Mouse (Mus musculus) spleen, adult 2 months (tissue): ENCODE measurements around the gene Efna3. TPM values are rescaled to one million over a fixed set of nuclear protein-coding genes. Genes with fewer than 3 reads are reported as not detected.

ENCODE experiments used
- DNase-seq, 2 experiments: peaks; one replicate each; pipeline versions ENCODE4 v3.0.0 to v3.0.0-alpha.2; 2012 to 2021; ENCODE audit warnings: low spot score in 2 of 2, low read depth in 1 of 2
- H3K27ac ChIP-seq: fragments of 200-500 bp; 2 replicates; pipeline ENCODE4 v1.5.1; 2012; ENCODE audit warnings: low read length, inconsistent platforms; ENCODE audit not compliant: insufficient read depth
- H3K27me3 ChIP-seq: fragments of 200-500 bp; 2 replicates; pipeline ENCODE4 v1.6.1; 2012; ENCODE audit warnings: mild to moderate bottlenecking, moderate library complexity, low read length, inconsistent platforms; ENCODE audit not compliant: control insufficient read depth, insufficient read depth
- H3K36me3 ChIP-seq: fragments of 200-500 bp; 2 replicates; pipeline ENCODE4 v1.6.1; 2012; ENCODE audit warnings: mild to moderate bottlenecking, low read length, inconsistent platforms; ENCODE audit not compliant: control insufficient read depth, insufficient read depth
- H3K4me1 ChIP-seq: fragments of 200-500 bp; 2 replicates; pipeline ENCODE4 v1.6.1; 2011; ENCODE audit warnings: inconsistent platforms; ENCODE audit not compliant: control insufficient read depth, insufficient read depth, insufficient read length
- H3K4me3 ChIP-seq: fragments of 200-500 bp; 2 replicates; pipeline ENCODE4 v1.5.1; 2011; ENCODE audit warnings: mild to moderate bottlenecking, inconsistent platforms; ENCODE audit not compliant: insufficient read depth, insufficient read length; ENCODE audit errors: extremely low read depth
- CTCF ChIP-seq: fragments of 200-500 bp; IDR thresholded peaks from 2 replicates; pipeline ENCODE4 v1.5.1; 2011; ENCODE audit warnings: mild to moderate bottlenecking, inconsistent platforms; ENCODE audit not compliant: insufficient read depth, insufficient read length, insufficient replicate concordance; ENCODE audit errors: extremely low read depth
- POLR2A ChIP-seq: fragments of 200-500 bp; IDR thresholded peaks from 2 replicates; pipeline ENCODE4 v1.6.1; 2011; ENCODE audit warnings: low read depth, low read length, inconsistent platforms
- WGBS: fragments of 180-500 bp; shearing (Covaris S2); methylation state at CpG from one replicate; pipeline ENCODE4 v1.1.7; 2018; 5-methylcytosine and 5-hydroxymethylcytosine counted together
- polyA plus RNA-seq: library from polyadenylated mRNA; depleted of rRNA; stranded (reverse); fragments of >200 nt; gene quantifications from 2 replicates; pipeline ENCODE4 v1.2.3, GENCODE M21; 2012

Gene Efna3
- polyA plus RNA-seq, 1 experiment: not detected

- Histone ChIP-seq H3K4me3 (peak overlapping the region; percentile 24; the same call in 1 of the 2 replicates), H3K4me1 (peaks cover 22% of the 10 kb centered on the region), H3K27me3 (peaks cover 38% of the 10 kb centered on the region), H3K27ac (no peak overlapping the region), H3K36me3 (no peaks in the 10 kb centered on the region)
- TF ChIP-seq CTCF (no peak), POLR2A (no peak)
- no peak for DNase-seq
- 4% methylated on average over 14 of the region's 14 CpGs for WGBS
Measured at GRCm38 (mm10) chr3:89322131-89322500, 649 bp downstream of the Efna3 start.

GRCm38 (mm10) chr3:89321183-89322130 lies 1.3 kb downstream of the Efna3 start:
- peak overlapping the region; percentile 17; the same call in 1 of the 2 replicates for H3K4me3 ChIP-seq
- no peaks in the 10 kb centered on the region for H3K36me3 ChIP-seq
- peaks cover 22% of the 10 kb centered on the region for H3K4me1 ChIP-seq
- H3K27me3 ChIP-seq: peaks cover 38% of the 10 kb centered on the region
- no peak for DNase-seq
- TF ChIP-seq CTCF (no peak), POLR2A (no peak)
- no peak overlapping the region for H3K27ac ChIP-seq
- 2% methylated on average over 66 of the region's 66 CpGs for WGBS

DNA sequence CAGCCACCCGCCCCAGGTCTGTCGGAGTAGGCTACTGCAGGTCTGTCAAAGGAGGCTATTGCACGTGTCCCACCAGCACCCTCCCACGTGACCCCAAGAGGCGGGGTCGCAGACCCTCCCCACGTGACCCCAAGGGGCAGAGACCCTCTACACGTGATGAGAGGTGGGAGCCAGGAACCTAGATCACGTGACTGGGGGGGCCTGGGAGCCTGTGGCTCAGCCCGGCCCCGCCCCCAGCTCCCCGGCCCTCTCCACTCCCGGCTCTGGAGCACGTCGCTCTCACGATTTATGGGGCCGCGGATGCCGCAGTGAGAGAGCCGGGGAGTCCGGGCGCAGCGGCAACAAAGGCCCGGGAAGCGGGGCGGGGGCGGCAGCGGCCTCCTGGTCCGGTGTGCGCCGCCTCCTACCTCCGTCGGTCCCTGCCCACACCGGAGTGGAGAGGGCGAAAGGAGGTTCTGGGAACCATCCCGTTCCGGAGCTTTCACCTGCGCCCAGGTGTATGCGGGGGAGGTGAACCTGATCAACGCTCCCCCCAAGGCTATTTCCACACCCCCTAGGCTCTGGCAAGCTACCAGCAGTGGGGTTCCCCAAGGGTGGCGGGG lies 2.1 kb downstream of the Efna3 start:
- WGBS: 2% methylated on average over 41 of the region's 41 CpGs
- peaks cover 22% of the 10 kb centered on the region for H3K4me1 ChIP-seq
- H3K36me3 ChIP-seq: no peaks in the 10 kb centered on the region
- no peak for DNase-seq
- no peak overlapping the region for H3K4me3 ChIP-seq
- no peak for TF ChIP-seq POLR2A
- peaks cover 39% of the 10 kb centered on the region for H3K27me3 ChIP-seq
- no peak overlapping the region for H3K27ac ChIP-seq

DNA sequence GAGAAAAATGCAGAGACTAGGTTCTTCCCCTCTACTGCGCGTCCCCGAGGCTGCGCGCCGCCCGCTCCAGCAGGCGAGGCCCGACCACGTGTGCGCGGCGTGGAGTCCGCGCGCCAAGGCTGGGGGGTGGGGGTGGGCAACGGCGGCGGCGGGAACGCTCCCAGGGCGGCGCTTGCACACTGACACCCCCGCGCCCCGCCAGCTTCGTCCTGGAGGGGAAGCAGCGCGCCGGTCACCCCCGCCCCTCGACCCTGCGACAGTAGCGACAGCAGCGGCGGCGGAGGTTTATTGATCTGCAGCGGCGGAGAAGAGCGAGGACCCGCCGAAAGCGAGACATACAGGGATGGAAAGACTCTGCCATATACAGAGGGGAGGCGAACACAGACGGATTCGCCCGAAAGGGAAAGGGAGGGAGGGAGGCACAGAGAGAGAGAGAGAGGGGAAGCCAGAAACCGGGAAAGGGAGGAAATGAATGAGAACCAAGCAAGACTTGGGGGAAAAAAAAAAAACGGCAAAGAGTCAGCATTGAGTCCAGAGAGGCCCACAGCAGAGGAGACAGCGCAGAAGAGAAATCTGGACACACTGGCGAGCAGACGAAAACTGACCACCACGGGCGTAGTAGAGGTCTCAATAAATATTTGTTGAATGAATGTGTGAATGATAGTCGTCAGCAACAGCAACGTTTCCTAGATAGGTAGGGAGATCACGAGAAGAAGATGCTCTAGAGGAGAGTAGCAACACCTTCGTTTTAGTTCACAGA lies 3.0 kb downstream of the Efna3 start:
- Histone ChIP-seq H3K36me3 (no peaks in the 10 kb centered on the region), H3K4me3 (no peak overlapping the region), H3K27me3 (peaks cover 39% of the 10 kb centered on the region), H3K4me1 (peaks cover 27% of the 10 kb centered on the region), H3K27ac (no peak overlapping the region)
- no peak for TF ChIP-seq POLR2A
- no peak for DNase-seq
- WGBS: 5% methylated on average over 58 of the region's 58 CpGs

DNA sequence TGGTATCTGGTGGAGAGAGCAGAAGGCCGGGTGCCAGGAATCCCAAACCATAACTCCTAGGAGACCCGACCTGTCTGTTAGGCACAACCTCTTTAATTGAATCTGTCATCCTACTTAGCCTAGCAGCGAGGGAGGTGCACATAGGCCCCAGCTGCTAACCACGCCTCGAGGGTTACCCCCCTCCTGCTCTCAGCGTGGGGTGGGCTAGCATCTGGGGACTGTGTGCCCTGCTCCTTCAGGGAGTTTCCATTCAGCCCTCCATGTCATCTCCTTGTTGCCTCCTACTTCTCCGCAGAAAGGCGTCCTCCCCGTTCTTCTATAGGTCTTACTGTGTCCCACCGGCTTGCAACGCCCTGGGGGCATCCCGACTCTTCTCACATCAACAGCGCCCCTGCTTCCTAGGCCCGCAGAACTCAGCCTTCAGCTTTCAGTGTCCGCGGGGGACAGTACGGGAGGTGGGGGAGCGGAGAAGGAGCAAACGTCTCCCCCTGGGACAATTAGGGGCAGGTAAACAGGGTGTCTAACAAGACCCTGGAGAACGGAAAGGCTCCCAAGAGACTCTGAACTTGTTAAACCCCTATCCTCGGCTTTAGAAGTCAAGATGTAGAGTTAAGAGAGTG lies 3.7 kb downstream of the Efna3 start:
- Histone ChIP-seq H3K27me3 (peaks cover 37% of the 10 kb centered on the region), H3K36me3 (no peaks in the 10 kb centered on the region), H3K27ac (no peak overlapping the region), H3K4me3 (no peak overlapping the region), H3K4me1 (peaks cover 27% of the 10 kb centered on the region)
- TF ChIP-seq POLR2A (no peak), CTCF (no peak)
- no peak for DNase-seq
- WGBS: 26% methylated on average over 21 of the region's 21 CpGs

DNA sequence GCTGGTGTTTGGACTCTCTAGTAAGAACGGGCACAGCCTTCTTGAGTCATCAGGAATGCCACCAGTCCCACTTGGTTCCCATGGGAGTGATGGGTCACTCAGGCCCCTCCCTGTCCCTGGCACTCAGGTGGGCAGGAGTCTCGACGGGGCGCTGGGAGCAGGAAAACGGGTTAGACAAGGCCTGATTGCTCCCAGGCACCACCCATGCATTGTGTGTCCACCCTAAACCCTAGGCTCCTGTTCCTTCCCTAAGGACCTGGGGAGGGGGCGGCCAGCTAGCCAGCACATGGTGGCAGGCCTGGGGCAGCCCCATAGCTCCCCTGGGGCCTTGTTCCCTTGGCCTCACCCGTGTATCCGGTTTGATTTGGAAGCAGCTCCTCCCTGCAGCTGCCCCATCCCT lies 4.4 kb downstream of the Efna3 start:
- whole genome bisulfite sequencing: 85% methylated on average over 8 of the region's 8 CpGs
- H3K27me3 ChIP-seq: peaks cover 37% of the 10 kb centered on the region

More for the DNA sequence above, 4.4 kb downstream of the Efna3 start:
- DNase-seq: no peak
- H3K36me3 ChIP-seq: no peaks in the 10 kb centered on the region
- peaks cover 27% of the 10 kb centered on the region for H3K4me1 ChIP-seq
- TF ChIP-seq CTCF (no peak), POLR2A (no peak)
- no peak overlapping the region for H3K4me3 ChIP-seq
- H3K27ac ChIP-seq: no peak overlapping the region
